Mouse (Mus musculus): ENCODE results near the gene Slc4a1ap.

DNA sequence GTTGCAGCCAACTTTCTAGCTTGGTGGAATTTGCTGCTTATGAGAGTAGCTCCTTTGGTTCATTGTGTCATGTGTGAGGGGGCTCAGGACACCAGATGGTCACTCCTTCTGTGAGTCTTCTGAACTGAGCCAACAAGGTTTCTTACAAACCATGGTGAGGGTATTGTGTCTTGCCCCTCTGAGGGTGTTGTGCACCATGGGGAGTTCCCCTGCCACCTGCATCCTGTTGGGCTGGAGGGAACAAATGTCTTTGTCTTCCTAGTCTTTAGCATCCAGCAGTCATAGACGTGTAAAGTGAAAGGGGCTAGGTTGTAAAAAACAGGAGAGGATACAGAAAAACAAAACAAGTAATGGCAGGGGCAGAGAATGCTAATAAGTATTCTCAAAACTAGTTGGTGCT, 32.6 kb downstream of the Slc4a1ap start:
- TF ChIP-seq CTCF (conservative IDR thresholded peaks at IDR 0.05 in 1 of 2, IDR thresholded peaks at IDR 0.05 in 1 of 2; ENCODE audit: low read depth in 2 of 2, low read length in 2 of 2) (no peak), RAD21 (IDR thresholded peaks at IDR 0.05; ENCODE audit: low read depth, low read length) (no peak), SMC3 (IDR thresholded peaks at IDR 0.05; ENCODE audit: low read depth, low read length) (no peak), POLR2A (IDR thresholded peaks at IDR 0.05; ENCODE audit: low read depth, low read length) (no peak), NRF1 (IDR thresholded peaks at IDR 0.05; ENCODE audit: low read depth, low read length) (no peak), KAT2A (IDR thresholded peaks at IDR 0.05; ENCODE audit: insufficient replicate concordance, low read length) (no peak), TBP (conservative IDR thresholded peaks at IDR 0.05; ENCODE audit: low read depth, low read length) (no peak), TCF12 (IDR thresholded peaks at IDR 0.05; ENCODE audit: low read depth, low read length) (no peak), MEF2A (IDR thresholded peaks at IDR 0.05; ENCODE audit: borderline replicate concordance, low read depth, low read length) (no peak), NELFE (IDR thresholded peaks at IDR 0.05; ENCODE audit: low read depth, low read length) (no peak), RCOR1 (conservative IDR thresholded peaks at IDR 0.05; ENCODE audit: low read depth, low read length) (no peak)
